Mouse (Mus musculus): ENCODE measurements around the gene Aurkc. TPM values are rescaled to one million over a fixed set of nuclear protein-coding genes. Genes with fewer than 3 reads are reported as not detected.

Aurkc gene
- polyA plus RNA-seq (2012; fragmentation: generic; extraction: Trizol) = not detected

GRCm38 (mm10) chr7:6995251-6995650 is at the start of gene Aurkc:
Aurkc (plus strand) TSS chr7:6995300.

Other genes with a start within 250 kb of the Aurkc start
- 1 to 10 TPM; 4.8 to 10.0 TPM for gene Zfp954, start 126.2 kb downstream of the Aurkc start, polyA plus RNA-seq (2012; fragmentation: generic; extraction: Trizol)
- gene Zfp773, start 141.5 kb downstream of the Aurkc start, polyA plus RNA-seq (2012; fragmentation: generic; extraction: Trizol) = under 1 TPM in 1 of 2 experiments, not detected in 1; 0.35 TPM
- under 1 TPM; 0.05 to 0.86 TPM for gene Zfp418, start 176.0 kb downstream of the Aurkc start, polyA plus RNA-seq (2012; fragmentation: generic; extraction: Trizol)
- 1 to 10 TPM in 1 of 2 experiments, under 1 TPM in 1; 0.28 to 1.7 TPM for gene Zfp772, start 214.7 kb downstream of the Aurkc start, polyA plus RNA-seq (2012; fragmentation: generic; extraction: Trizol)